Mouse (Mus musculus): Measurements from ENCODE around the gene Rimklb. TPM values are rescaled to one million over a fixed set of nuclear protein-coding genes. Genes with fewer than 3 reads are reported as not detected.

Gene Rimklb
- polyA plus RNA-seq, 1 experiment from 2014 or later: 120 TPM

Other genes with a start within 250 kb of the Rimklb start
- 1.3 and 1.4 TPM in 2 replicates for gene Klrg1, start 215.9 kb downstream of the Rimklb start, polyA plus RNA-seq (2015; fragmentation: Nextera tagmentation; extraction: Ambion mirVana)
- gene M6pr, start 190.0 kb downstream of the Rimklb start, polyA plus RNA-seq (2015; fragmentation: Nextera tagmentation; extraction: Ambion mirVana): 49.6 and 53.4 TPM in 2 replicates
- gene Phc1, start 158.2 kb downstream of the Rimklb start, polyA plus RNA-seq (2015; fragmentation: Nextera tagmentation; extraction: Ambion mirVana): 36.1 and 38.6 TPM in 2 replicates
- 2.3 and 3.7 TPM in 2 replicates for gene Mfap5, start 7.1 kb upstream of the Rimklb start, polyA plus RNA-seq (2015; fragmentation: Nextera tagmentation; extraction: Ambion mirVana)
- gene Aicda, start 55.0 kb upstream of the Rimklb start, polyA plus RNA-seq (2015; fragmentation: Nextera tagmentation; extraction: Ambion mirVana): 0.40 and 0.56 TPM in 2 replicates
- gene Apobec1, start 103.7 kb upstream of the Rimklb start, polyA plus RNA-seq (2015; fragmentation: Nextera tagmentation; extraction: Ambion mirVana): 1.5 and 2.2 TPM in 2 replicates
- not detected in 2 replicates for gene Gdf3, start 111.3 kb upstream of the Rimklb start, polyA plus RNA-seq (2015; fragmentation: Nextera tagmentation; extraction: Ambion mirVana)
- gene Dppa3, start 127.6 kb upstream of the Rimklb start, polyA plus RNA-seq (2015; fragmentation: Nextera tagmentation; extraction: Ambion mirVana): not detected in 2 replicates
- gene Nanog, start 208.7 kb upstream of the Rimklb start, polyA plus RNA-seq (2015; fragmentation: Nextera tagmentation; extraction: Ambion mirVana): 0.13 and 0.28 TPM in 2 replicates

All from midbrain, embryonic 15.5 days (tissue).